Mouse (Mus musculus) MEL (cell line): ENCODE measurements around the gene Ggt5. TPM values are rescaled to one million over a fixed set of nuclear protein-coding genes. Genes with fewer than 3 reads are reported as not detected.

Source experiments
- DNase-seq: peaks from one replicate; pipeline ENCODE4 v3.0.0; 2011; ENCODE audit warnings: low read depth, low spot score
- H3K27ac ChIP-seq: 2 replicates; pipeline ENCODE4 v1.5.1; 2012; ENCODE audit warnings: low read depth, mild to moderate bottlenecking, control low read depth, low read length, moderate library complexity; ENCODE audit not compliant: control insufficient read depth
- H3K27me3 ChIP-seq, 2 experiments: fragments of 150-350 bp in 1 of 2; sonication (generic) in 1 of 2; 2 replicates each; pipeline ENCODE4 v1.6.1; 2012; ENCODE audit warnings: low read length in 2 of 2, mild to moderate bottlenecking in 2 of 2, improper control_type of control experiment in 1 of 2, moderate library complexity in 1 of 2; ENCODE audit not compliant: insufficient read depth in 2 of 2, control insufficient read depth in 1 of 2
- H3K36me3 ChIP-seq, 2 experiments: 2 replicates each; pipeline ENCODE4 v1.6.1; 2012 to 2014; ENCODE audit warnings: low read length in 2 of 2, improper control_type of control experiment in 1 of 2, inconsistent platforms in 1 of 2, mild to moderate bottlenecking in 1 of 2; ENCODE audit not compliant: insufficient read depth in 2 of 2, control insufficient read depth in 1 of 2
- H3K4me1 ChIP-seq, 2 experiments: fragments of 150-350 bp in 1 of 2; sonication (generic) in 1 of 2; 2 replicates each; pipeline ENCODE4 v1.6.1; 2012; ENCODE audit warnings: low read length in 2 of 2, improper control_type of control experiment in 1 of 2, mild to moderate bottlenecking in 1 of 2; ENCODE audit not compliant: insufficient read depth in 2 of 2, control insufficient read depth in 1 of 2
- H3K4me3 ChIP-seq, 2 experiments: fragments of 150-350 bp in 1 of 2; sonication (generic) in 1 of 2; 2 replicates each; pipeline ENCODE4 v1.5.1; 2012; ENCODE audit warnings: low read depth in 2 of 2, low read length in 2 of 2, mild to moderate bottlenecking in 2 of 2, moderate library complexity in 2 of 2, control low read depth in 1 of 2, improper control_type of control experiment in 1 of 2; ENCODE audit not compliant: control insufficient read depth in 1 of 2, insufficient read depth in 1 of 2
- H3K79me2 ChIP-seq: 2 replicates; pipeline ENCODE4 v1.6.1; 2012; ENCODE audit warnings: mild to moderate bottlenecking, low read length, moderate library complexity; ENCODE audit not compliant: control insufficient read depth, poor library complexity, insufficient read depth
- H3K9ac ChIP-seq: 2 replicates; pipeline ENCODE4 v1.6.1; 2012; ENCODE audit warnings: low read depth, mild to moderate bottlenecking, control low read depth, low read length, moderate library complexity; ENCODE audit not compliant: control insufficient read depth, poor library complexity, severe bottlenecking
- H3K9me3 ChIP-seq: fragments of 150-350 bp; sonication (generic); replicated peaks from 2 replicates; pipeline ENCODE4 v1.6.1; 2012; ENCODE audit warnings: mild to moderate bottlenecking, low read length, improper control_type of control experiment, moderate library complexity; ENCODE audit not compliant: insufficient read depth
- BHLHE40 ChIP-seq: IDR thresholded peaks from 2 replicates; pipeline ENCODE4 v1.6.1; 2012; ENCODE audit warnings: low read depth, mild to moderate bottlenecking, inconsistent platforms, low read length, improper control_type of control experiment, borderline replicate concordance
- CHD1 ChIP-seq: IDR thresholded peaks from 2 replicates; pipeline ENCODE4 v1.6.1; 2012; ENCODE audit warnings: low read depth, mild to moderate bottlenecking, inconsistent platforms, low read length, improper control_type of control experiment
- CHD2 ChIP-seq: IDR thresholded peaks from 2 replicates; pipeline ENCODE4 v1.6.1; 2011; ENCODE audit warnings: low read length, improper control_type of control experiment
- E2F4 ChIP-seq: IDR thresholded peaks from 2 replicates; pipeline ENCODE4 v1.6.1; 2011; ENCODE audit warnings: low read depth, low read length, improper control_type of control experiment, borderline replicate concordance
- EP300 ChIP-seq, 2 experiments: IDR thresholded peaks; 2 replicates each; pipeline ENCODE4 v1.6.1; 2011; ENCODE audit warnings: improper control_type of control experiment in 2 of 2, low read length in 2 of 2, low read depth in 1 of 2, mild to moderate bottlenecking in 1 of 2
- ETS1 ChIP-seq: IDR thresholded peaks from 2 replicates; pipeline ENCODE4 v1.6.1; 2012; ENCODE audit warnings: low read depth, mild to moderate bottlenecking, inconsistent platforms, low read length, improper control_type of control experiment, moderate library complexity
- GATA1 ChIP-seq: IDR thresholded peaks from 2 replicates; pipeline ENCODE4 v1.6.1; 2011; ENCODE audit warnings: low read depth, low read length, improper control_type of control experiment
- HCFC1 ChIP-seq: IDR thresholded peaks from 2 replicates; pipeline ENCODE4 v1.6.1; 2012; ENCODE audit warnings: low read depth, mild to moderate bottlenecking, inconsistent platforms, low read length, improper control_type of control experiment, moderate library complexity
- JUND ChIP-seq: IDR thresholded peaks from 2 replicates; pipeline ENCODE4 v1.6.1; 2011; ENCODE audit warnings: low read depth, mild to moderate bottlenecking, improper control_type of control experiment, low read length
- MAFK ChIP-seq: IDR thresholded peaks from 2 replicates; pipeline ENCODE4 v1.6.1; 2011; ENCODE audit warnings: low read depth, mild to moderate bottlenecking, low read length, improper control_type of control experiment, borderline replicate concordance
- MAX ChIP-seq: IDR thresholded peaks from 2 replicates; pipeline ENCODE4 v1.6.1; 2011; ENCODE audit warnings: low read length, improper control_type of control experiment
- MAZ ChIP-seq: IDR thresholded peaks from 2 replicates; pipeline ENCODE4 v1.6.1; 2012; ENCODE audit warnings: low read depth, mild to moderate bottlenecking, inconsistent platforms, low read length, improper control_type of control experiment
- MEF2A ChIP-seq: IDR thresholded peaks from 2 replicates; pipeline ENCODE4 v1.6.1; 2014; ENCODE audit warnings: low read depth, mild to moderate bottlenecking, inconsistent platforms, low read length, improper control_type of control experiment; ENCODE audit not compliant: poor library complexity, insufficient replicate concordance, severe bottlenecking; ENCODE audit errors: extremely low read depth
- MXI1 ChIP-seq: IDR thresholded peaks from 2 replicates; pipeline ENCODE4 v1.6.1; 2011; ENCODE audit warnings: mild to moderate bottlenecking, low read depth, low read length, improper control_type of control experiment
- MYB ChIP-seq: IDR thresholded peaks from 2 replicates; pipeline ENCODE4 v1.6.1; 2011; ENCODE audit warnings: mild to moderate bottlenecking, low read depth, low read length, improper control_type of control experiment
- MYC ChIP-seq: IDR thresholded peaks from 2 replicates; pipeline ENCODE4 v1.6.1; 2011; ENCODE audit warnings: low read depth, mild to moderate bottlenecking, low read length, improper control_type of control experiment, moderate library complexity
- NELFE ChIP-seq: IDR thresholded peaks from 2 replicates; pipeline ENCODE4 v1.6.1; 2011; ENCODE audit warnings: low read depth, low read length, improper control_type of control experiment
- POLR2A ChIP-seq, 2 experiments: IDR thresholded peaks; 2 replicates each; pipeline ENCODE4 v1.6.1; 2011 to 2012; ENCODE audit warnings: low read length in 2 of 2, mild to moderate bottlenecking in 2 of 2, control low read depth in 1 of 2, improper control_type of control experiment in 1 of 2, low read depth in 1 of 2, moderate library complexity in 1 of 2; ENCODE audit not compliant: control insufficient read depth in 1 of 2, insufficient read depth in 1 of 2, poor library complexity in 1 of 2
- POLR2AphosphoS2 ChIP-seq: IDR thresholded peaks from 2 replicates; pipeline ENCODE4 v1.6.1; 2011; ENCODE audit warnings: low read length, improper control_type of control experiment
- RAD21 ChIP-seq: IDR thresholded peaks from 2 replicates; pipeline ENCODE4 v1.6.1; 2011; ENCODE audit warnings: mild to moderate bottlenecking, low read depth, low read length, improper control_type of control experiment
- RCOR1 ChIP-seq: IDR thresholded peaks from 2 replicates; pipeline ENCODE4 v1.6.1; 2012; ENCODE audit warnings: low read depth, mild to moderate bottlenecking, inconsistent platforms, low read length, improper control_type of control experiment
- SIN3A ChIP-seq: IDR thresholded peaks from 2 replicates; pipeline ENCODE4 v1.6.1; 2012; ENCODE audit warnings: low read length, improper control_type of control experiment, inconsistent platforms
- SMC3 ChIP-seq: IDR thresholded peaks from 2 replicates; pipeline ENCODE4 v1.6.1; 2011; ENCODE audit warnings: low read depth, low read length, improper control_type of control experiment
- TAL1 ChIP-seq: IDR thresholded peaks from 2 replicates; pipeline ENCODE4 v1.6.1; 2012; ENCODE audit warnings: mild to moderate bottlenecking, inconsistent platforms, low read length, moderate library complexity, mixed read lengths
- TBP ChIP-seq: IDR thresholded peaks from 2 replicates; pipeline ENCODE4 v1.8.0; 2011; ENCODE audit warnings: low read depth, low read length, improper control_type of control experiment
- TCF12 ChIP-seq: IDR thresholded peaks from 2 replicates; pipeline ENCODE4 v1.6.1; 2014; ENCODE audit warnings: low read depth, mild to moderate bottlenecking, inconsistent platforms, low read length, improper control_type of control experiment, moderate library complexity
- UBTF ChIP-seq: IDR thresholded peaks from 2 replicates; pipeline ENCODE4 v1.6.1; 2012; ENCODE audit warnings: low read depth, mild to moderate bottlenecking, inconsistent platforms, low read length, improper control_type of control experiment, moderate library complexity, borderline replicate concordance; ENCODE audit not compliant: insufficient read depth
- USF1 ChIP-seq: IDR thresholded peaks from 2 replicates; pipeline ENCODE4 v1.6.1; 2014; ENCODE audit warnings: low read depth, mild to moderate bottlenecking, inconsistent platforms, low read length, improper control_type of control experiment, moderate library complexity
- USF2 ChIP-seq, 2 experiments: IDR thresholded peaks; 2 replicates each; pipeline ENCODE4 v1.6.1; 2011 to 2012; ENCODE audit warnings: improper control_type of control experiment in 2 of 2, low read length in 2 of 2, borderline replicate concordance in 1 of 2, inconsistent platforms in 1 of 2, low read depth in 1 of 2, mild to moderate bottlenecking in 1 of 2; ENCODE audit not compliant: insufficient read depth in 1 of 2
- ZC3H11A ChIP-seq: IDR thresholded peaks from 2 replicates; pipeline ENCODE4 v1.6.1; 2012; ENCODE audit warnings: low read depth, mild to moderate bottlenecking, inconsistent platforms, low read length, improper control_type of control experiment
- ZKSCAN1 ChIP-seq: IDR thresholded peaks from 2 replicates; pipeline ENCODE4 v1.6.1; 2012; ENCODE audit warnings: low read depth, mild to moderate bottlenecking, inconsistent platforms, low read length, improper control_type of control experiment, moderate library complexity
- ZMIZ1 ChIP-seq: IDR thresholded peaks from 2 replicates; pipeline ENCODE4 v1.6.1; 2012; ENCODE audit warnings: low read depth, mild to moderate bottlenecking, inconsistent platforms, low read length, improper control_type of control experiment, moderate library complexity
- ZNF384 ChIP-seq: IDR thresholded peaks from 2 replicates; pipeline ENCODE4 v1.6.1; 2012; ENCODE audit warnings: low read depth, mild to moderate bottlenecking, inconsistent platforms, low read length, improper control_type of control experiment
- polyA plus RNA-seq, 2 experiments: library from polyadenylated mRNA; stranded (reverse) in 1 of 2; unstranded in 1 of 2; fragments of >175 nt in 1 of 2; fragments of >200 nt in 1 of 2; gene quantifications; 2 replicates each; pipeline versions ENCODE4 v1.2.1 to v1.2.4; 2012; ENCODE audit warnings: low replicate concordance in 2 of 2, low read depth in 1 of 2; ENCODE audit not compliant: insufficient read length in 2 of 2, insufficient read depth in 1 of 2, missing spikeins in 1 of 2
- total RNA-seq: library from RNA; depleted of rRNA; stranded (reverse); fragments of 300-350 nt; gene quantifications from 2 replicates; pipeline ENCODE4 v1.2.3, GENCODE M21; 2012

Gene Ggt5
- total and polyA plus RNA-seq, 3 experiments, result 0.11 TPM; not detected in 2

GRCm38 (mm10) chr10:75595981-75596380 is 6.8 kb downstream of the Ggt5 start:
- 0 out of 4 replicates have a peak, but pooled peaks cover 0 to 2% of the 10 kb centered on the region in 2 experiments for H3K27me3 ChIP-seq
- H3K4me3 ChIP-seq, result no peak overlapping the region
- no peak overlapping the region for H3K9ac ChIP-seq
- TF ChIP-seq TBP, result peak; percentile 60; the same call in 1 of the 2 replicates
- no peak for TF ChIP-seq MEF2A
- no peak for TF ChIP-seq ZC3H11A
- no peak for TF ChIP-seq HCFC1
- no peak for TF ChIP-seq ZMIZ1
- peak; percentile 91 for TF ChIP-seq MAX
- TF ChIP-seq MXI1, result peak; percentile 71; the same call in 1 of the 2 replicates
- TF ChIP-seq GATA1, result peak; percentile 81
- TF ChIP-seq TCF12, result peak; percentile 47
- TF ChIP-seq SIN3A, result peak; percentile 74
- peak; percentile 95 for TF ChIP-seq USF1
- TF ChIP-seq NELFE, result no peak
- TF ChIP-seq UBTF, result no peak
- TF ChIP-seq USF2 (IDR thresholded peaks at IDR 0.05; ENCODE audit: borderline replicate concordance in 1 of 2, insufficient read depth in 1 of 2, low read depth in 1 of 2, low read length in 2 of 2), result peak; percentile 29 to 74; a peak in 2 of 4 replicates
- peak; percentile 43; the same call in 1 of the 2 replicates for TF ChIP-seq MYC
- TF ChIP-seq ZNF384, result peak; percentile 71
- no peak for TF ChIP-seq POLR2AphosphoS2
- no peak for TF ChIP-seq SMC3
- TF ChIP-seq E2F4, result no peak
- no peak for TF ChIP-seq POLR2A (IDR thresholded peaks at IDR 0.05; ENCODE audit: control insufficient read depth in 1 of 2, insufficient read depth in 1 of 2, low read depth in 1 of 2, low read length in 2 of 2, poor library complexity in 1 of 2)
- TF ChIP-seq MAZ, result no peak
- TF ChIP-seq CHD2, result no peak
- TF ChIP-seq BHLHE40, result peak; percentile 91
- no peak for TF ChIP-seq JUND
- TF ChIP-seq CHD1, result no peak
- no peak for TF ChIP-seq RAD21
- peak; percentile 97 for TF ChIP-seq ETS1
- no peak for TF ChIP-seq ZKSCAN1
- peak in 1 of 2 experiments; percentile 44; a peak in 1 of 4 replicates for TF ChIP-seq EP300 (IDR thresholded peaks at IDR 0.05; ENCODE audit: low read depth in 1 of 2, low read length in 2 of 2)
- TF ChIP-seq MAFK, result no peak; the same call in 1 of the 2 replicates
- TF ChIP-seq MYB, result no peak
- peak; percentile 76 for TF ChIP-seq RCOR1
- TF ChIP-seq TAL1, result no peak
- H3K27ac ChIP-seq, result no peak overlapping the region
- H3K9me3 ChIP-seq, result no peaks in the 10 kb centered on the region
- peaks cover 8 to 24% of the 10 kb centered on the region in 2 experiments for H3K4me1 ChIP-seq
- DNase-seq, result peak; percentile 85
- no peaks in the 10 kb centered on the region for H3K79me2 ChIP-seq
- peaks cover 0 to 13% of the 10 kb centered on the region in 2 experiments; a peak in 2 of 4 replicates for H3K36me3 ChIP-seq
